Mouse (Mus musculus) heart, adult 2 months (tissue): ENCODE results near the gene H1foo.

Source experiments
- CTCF ChIP-seq: fragments of 200-600 bp; IDR thresholded peaks from 2 replicates; pipeline ENCODE4 v1.8.1; 2022; ENCODE audit warnings: antibody characterized with exemption, mild to moderate bottlenecking, moderate library complexity
- EP300 ChIP-seq: fragments of 200-500 bp; IDR thresholded peaks from 2 replicates; pipeline ENCODE4 v1.6.1; 2011; ENCODE audit warnings: low read depth, low read length, control low read depth; ENCODE audit not compliant: insufficient read depth

DNA sequence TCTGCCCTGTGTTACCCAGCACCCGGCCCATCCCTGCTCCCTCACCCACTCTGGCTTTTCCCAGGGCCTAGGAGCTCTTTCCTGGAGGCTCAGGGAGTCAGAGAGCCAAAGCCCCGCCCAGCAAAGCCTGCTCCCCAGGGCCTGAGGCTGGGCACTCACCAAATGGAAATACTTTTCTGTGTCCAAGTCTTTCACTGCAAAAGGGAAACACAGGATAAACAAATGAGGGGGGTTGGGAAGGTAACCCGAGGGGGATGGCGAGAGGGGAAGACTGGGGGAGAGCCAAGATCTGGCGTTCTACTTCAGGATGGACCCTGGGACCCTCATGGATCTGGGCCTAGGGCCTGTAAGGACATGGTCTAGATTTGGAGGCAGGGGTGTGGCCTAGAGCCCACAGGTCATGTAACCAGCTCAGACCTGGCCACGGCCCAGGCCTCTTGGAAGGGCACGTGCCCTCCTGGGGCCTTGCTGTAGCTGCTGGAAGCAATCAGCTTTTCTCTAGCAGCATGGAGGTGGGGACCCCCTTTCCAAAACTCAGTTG lies 14.5 kb downstream of the H1foo start:
- peak; percentile 92 for TF ChIP-seq EP300
- TF ChIP-seq CTCF, result no peak
